ENCODE assay signal across 1 mouse cellular context in genomic region chr19:6056696-6057095, GRCm38 (mm10).
TF ChIP-seq lines count a peak whose summit lies in the region.

No protein-coding gene starts in this region.

TF ChIP-seq in MEL, 35 proteins besides CTCF, POLR2A, EP300 and RAD21:
- TF ChIP-seq MXI1 (IDR thresholded peaks at IDR 0.05; ENCODE audit: low read depth, low read length) (no peak), SMC3 (IDR thresholded peaks at IDR 0.05; ENCODE audit: low read depth, low read length) (no peak), TAL1 (IDR thresholded peaks at IDR 0.05; ENCODE audit: low read length) (no peak), SIN3A (IDR thresholded peaks at IDR 0.05; ENCODE audit: low read length) (no peak), BHLHE40 (IDR thresholded peaks at IDR 0.05; ENCODE audit: borderline replicate concordance, low read depth, low read length) (no peak), USF2 (IDR thresholded peaks at IDR 0.05; ENCODE audit: borderline replicate concordance in 1 of 2, insufficient read depth in 1 of 2, low read depth in 1 of 2, low read length in 2 of 2) (no peak), KAT2A (conservative IDR thresholded peaks at IDR 0.05; ENCODE audit: low read depth, low read length) (no peak)
